ENCODE assay signal across 14 mouse cellular contexts in the genomic region with DNA sequence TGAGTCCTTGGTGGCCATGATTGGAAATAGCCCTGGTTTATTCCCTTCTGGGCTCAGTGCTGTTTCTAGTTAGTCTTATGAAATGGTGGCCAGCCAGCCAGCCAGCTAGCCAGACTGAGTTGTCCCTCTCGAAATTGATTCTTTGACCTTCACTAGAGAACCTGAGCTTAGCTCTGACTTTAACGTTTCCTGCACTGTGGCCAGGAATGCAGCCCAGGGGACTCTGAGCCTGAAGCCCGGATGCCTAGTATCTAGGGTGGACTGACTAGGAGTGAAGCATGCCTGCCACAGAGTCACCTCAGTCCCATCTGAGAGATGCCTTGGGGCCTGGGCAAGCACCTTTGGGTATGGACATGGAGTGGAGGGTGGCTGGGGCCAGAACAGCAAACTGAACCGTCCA. TPM values are rescaled to one million over a fixed set of nuclear protein-coding genes. Genes with fewer than 3 reads are reported as not detected.
DNase-seq lines count a peak whose midpoint lies in the region; ATAC-seq and TF ChIP-seq lines count a peak whose summit lies in the region.
"Had no signal": no experiment of that assay in that cellular context is flagged by ENCODE, and none has a peak within 500 bp of the region (broad histone marks: within the 10 kb centered on the region; RNA-seq: fewer than 3 reads in every experiment).

No protein-coding gene starts in this region.

- no peaks in the 10 kb centered on the region for H3K36me3 ChIP-seq in lung, embryonic 16.5 days (ENCODE audit: control insufficient read depth, insufficient read depth, low read length)
- H3K36me3 ChIP-seq in intestine, postnatal 0 days (ENCODE audit: control insufficient read depth, insufficient read depth): no peaks in the 10 kb centered on the region
- H3K36me3 ChIP-seq in stomach, embryonic 15.5 days: no peaks in the 10 kb centered on the region
- no peaks in the 10 kb centered on the region for H3K36me3 ChIP-seq in forebrain, embryonic 13.5 days (ENCODE audit: poor library complexity, severe bottlenecking)
- H3K36me3 ChIP-seq: embryonic facial prominence, embryonic 12.5 days; neural tube, embryonic 15.5 days had no signal

- H3K4me3 ChIP-seq in lung, embryonic 16.5 days (ENCODE audit: low read length): no peak overlapping the region
- no peak overlapping the region for H3K4me3 ChIP-seq in intestine, postnatal 0 days (ENCODE audit: low read depth, low read length)
- no peak overlapping the region for H3K4me3 ChIP-seq in stomach, embryonic 15.5 days (replicated peaks)
- no peak overlapping the region for H3K4me3 ChIP-seq in forebrain, embryonic 13.5 days
- H3K4me3 ChIP-seq: embryonic facial prominence, embryonic 12.5 days; neural tube, embryonic 15.5 days had no signal

- H3K4me1 ChIP-seq in lung, embryonic 16.5 days (replicated peaks; ENCODE audit: control insufficient read depth, insufficient read depth, low read length): peaks cover 18% of the 10 kb centered on the region
- H3K4me1 ChIP-seq in intestine, postnatal 0 days (replicated peaks; ENCODE audit: control insufficient read depth, insufficient read depth, low read length): peaks cover 13% of the 10 kb centered on the region; the same call in 1 of the 2 replicates
- peaks cover 23% of the 10 kb centered on the region for H3K4me1 ChIP-seq in stomach, embryonic 15.5 days
- H3K4me1 ChIP-seq in forebrain, embryonic 13.5 days: peaks cover 6% of the 10 kb centered on the region; the same call in 1 of the 2 replicates

- H3K9ac ChIP-seq in lung, embryonic 16.5 days (ENCODE audit: low read length): no peak overlapping the region
- H3K9ac ChIP-seq in intestine, postnatal 0 days (ENCODE audit: low read depth, low read length): no peak overlapping the region
- H3K9ac ChIP-seq in stomach, embryonic 15.5 days: no peak overlapping the region
- no peak overlapping the region for H3K9ac ChIP-seq in forebrain, embryonic 13.5 days
- H3K9ac ChIP-seq: embryonic facial prominence, embryonic 12.5 days; forebrain, postnatal 0 days; neural tube, embryonic 15.5 days had no signal

- peak; percentile 57 for DNase-seq in adrenal gland, postnatal 14 days
- no peak for DNase-seq in adrenal gland, adult (ENCODE audit: inconsistent age in 2 of 2, low spot score in 1 of 2)
- no peak for DNase-seq in lung, postnatal 36 days
- DNase-seq in Muller cell, postnatal 12 days (ENCODE audit: inconsistent ontology term): no peak
- DNase-seq: adrenal gland, adult 2 months; cerebellum, adult 2 months; forebrain, postnatal 0 days had no signal

- H3K4me2 ChIP-seq in lung, embryonic 16.5 days (ENCODE audit: low read depth, low read length): no peak overlapping the region
- no peak overlapping the region for H3K4me2 ChIP-seq in intestine, postnatal 0 days (replicated peaks; ENCODE audit: low read depth)
- no peak overlapping the region for H3K4me2 ChIP-seq in stomach, embryonic 15.5 days
- H3K4me2 ChIP-seq in forebrain, embryonic 13.5 days: no peak overlapping the region
- H3K4me2 ChIP-seq: embryonic facial prominence, embryonic 12.5 days; neural tube, embryonic 15.5 days had no signal

- H3K9me3 ChIP-seq in lung, embryonic 16.5 days (ENCODE audit: control insufficient read depth, low read length): no peaks in the 10 kb centered on the region
- no peaks in the 10 kb centered on the region for H3K9me3 ChIP-seq in intestine, postnatal 0 days (ENCODE audit: control insufficient read depth)
- H3K9me3 ChIP-seq in stomach, embryonic 15.5 days: no peaks in the 10 kb centered on the region
- no peaks in the 10 kb centered on the region for H3K9me3 ChIP-seq in forebrain, embryonic 13.5 days (replicated peaks)
- H3K9me3 ChIP-seq: embryonic facial prominence, embryonic 12.5 days; neural tube, embryonic 15.5 days had no signal

- 52% methylated on average over 4 of the region's 4 CpGs for WGBS in lung, embryonic 16.5 days
- WGBS in intestine, postnatal 0 days: 47% methylated on average over 4 of the region's 4 CpGs
- WGBS in stomach, embryonic 15.5 days: 58% methylated on average over 4 of the region's 4 CpGs
- WGBS in forebrain, embryonic 13.5 days: 79% methylated on average over 4 of the region's 4 CpGs

- peak overlapping the region; percentile 15; the same call in 1 of the 2 replicates for H3K27ac ChIP-seq in lung, embryonic 16.5 days (ENCODE audit: low read length)
- H3K27ac ChIP-seq in intestine, postnatal 0 days (ENCODE audit: low read depth, low read length): peak overlapping the region; percentile 30; the same call in 1 of the 2 replicates
- H3K27ac ChIP-seq in stomach, embryonic 15.5 days: peak overlapping the region; percentile 16; the same call in 1 of the 2 replicates
- no peak overlapping the region for H3K27ac ChIP-seq in forebrain, embryonic 13.5 days
- H3K27ac ChIP-seq: embryonic facial prominence, embryonic 12.5 days; neural tube, embryonic 15.5 days had no signal

- H3K27me3 ChIP-seq in lung, embryonic 16.5 days (ENCODE audit: control insufficient read depth, insufficient read depth, low read depth, low read length): no peaks in the 10 kb centered on the region
- no peaks in the 10 kb centered on the region for H3K27me3 ChIP-seq in intestine, postnatal 0 days (replicated peaks; ENCODE audit: control insufficient read depth, insufficient read depth, low read length)
- H3K27me3 ChIP-seq in stomach, embryonic 15.5 days (replicated peaks): no peaks in the 10 kb centered on the region
- no peaks in the 10 kb centered on the region for H3K27me3 ChIP-seq in forebrain, embryonic 13.5 days
- H3K27me3 ChIP-seq: embryonic facial prominence, embryonic 12.5 days; neural tube, embryonic 15.5 days had no signal

- 0 out of 2 replicates have a peak, but pooled peaks have one; percentile 4 for ATAC-seq in lung, embryonic 16.5 days (ENCODE audit: low read depth)
- no peak for ATAC-seq in intestine, postnatal 0 days
- no peak for ATAC-seq in stomach, embryonic 15.5 days (ENCODE audit: insufficient read depth, low FRiP score, low read depth)
- ATAC-seq in forebrain, embryonic 13.5 days: no peak
- ATAC-seq: forebrain, postnatal 0 days had no signal

- TF ChIP-seq CTCF in intestine, postnatal 0 days (IDR thresholded peaks at IDR 0.05; ENCODE audit: low read depth): no peak

RNA-seq across cellular contexts. Expression of gene Stk10, which starts 31.5 kb away (rescaled TPM):
- 14.5 and 23.9 TPM in 2 replicates for total RNA-seq in adrenal gland, postnatal 14 days (2021)
- polyA plus RNA-seq in lung, embryonic 16.5 days (2015; fragmentation: Nextera tagmentation; extraction: Ambion mirVana): 2.6 and 3.2 TPM in 2 replicates
- 2.6 and 2.7 TPM in 2 replicates for polyA plus RNA-seq in intestine, postnatal 0 days (2015; fragmentation: Nextera tagmentation; extraction: Ambion mirVana)
- 3.8 TPM in 2 replicates for polyA plus RNA-seq in stomach, embryonic 15.5 days (2015; fragmentation: Nextera tagmentation; extraction: Ambion mirVana)
- polyA plus RNA-seq in forebrain, embryonic 13.5 days (2015; fragmentation: Nextera tagmentation; extraction: Ambion mirVana): 1.3 TPM in 2 replicates

RNA-seq across cellular contexts. Expression of gene Efcab9, which starts 32.7 kb away (rescaled TPM):
- 1.7 TPM in 1 of 2 replicates, not detected in the other for total RNA-seq in adrenal gland, postnatal 14 days (2021)
- polyA plus RNA-seq in lung, embryonic 16.5 days (2015; fragmentation: Nextera tagmentation; extraction: Ambion mirVana): 0.79 TPM in 1 of 2 replicates, not detected in the other
- 0.21 and 0.58 TPM in 2 replicates for polyA plus RNA-seq in intestine, postnatal 0 days (2015; fragmentation: Nextera tagmentation; extraction: Ambion mirVana)
- polyA plus RNA-seq in stomach, embryonic 15.5 days (2015; fragmentation: Nextera tagmentation; extraction: Ambion mirVana): 0.53 and 1.1 TPM in 2 replicates
- 0.27 and 0.33 TPM in 2 replicates for polyA plus RNA-seq in forebrain, embryonic 13.5 days (2015; fragmentation: Nextera tagmentation; extraction: Ambion mirVana)
- total RNA-seq: forebrain, postnatal 0 days; midbrain, postnatal 0 days had no signal
- polyA plus RNA-seq: adrenal gland, adult 2 months; midbrain, postnatal 0 days; neural tube, embryonic 15.5 days had no signal
